Mouse (Mus musculus) embryo, embryonic 9.5 days (tissue): ENCODE measurements around the gene Celf2.

Experiments used
- DNase-seq: peaks from one replicate; pipeline ENCODE4 v3.0.0-alpha.2; 2017; ENCODE audit errors: extremely low spot score

The Celf2 gene

DNA sequence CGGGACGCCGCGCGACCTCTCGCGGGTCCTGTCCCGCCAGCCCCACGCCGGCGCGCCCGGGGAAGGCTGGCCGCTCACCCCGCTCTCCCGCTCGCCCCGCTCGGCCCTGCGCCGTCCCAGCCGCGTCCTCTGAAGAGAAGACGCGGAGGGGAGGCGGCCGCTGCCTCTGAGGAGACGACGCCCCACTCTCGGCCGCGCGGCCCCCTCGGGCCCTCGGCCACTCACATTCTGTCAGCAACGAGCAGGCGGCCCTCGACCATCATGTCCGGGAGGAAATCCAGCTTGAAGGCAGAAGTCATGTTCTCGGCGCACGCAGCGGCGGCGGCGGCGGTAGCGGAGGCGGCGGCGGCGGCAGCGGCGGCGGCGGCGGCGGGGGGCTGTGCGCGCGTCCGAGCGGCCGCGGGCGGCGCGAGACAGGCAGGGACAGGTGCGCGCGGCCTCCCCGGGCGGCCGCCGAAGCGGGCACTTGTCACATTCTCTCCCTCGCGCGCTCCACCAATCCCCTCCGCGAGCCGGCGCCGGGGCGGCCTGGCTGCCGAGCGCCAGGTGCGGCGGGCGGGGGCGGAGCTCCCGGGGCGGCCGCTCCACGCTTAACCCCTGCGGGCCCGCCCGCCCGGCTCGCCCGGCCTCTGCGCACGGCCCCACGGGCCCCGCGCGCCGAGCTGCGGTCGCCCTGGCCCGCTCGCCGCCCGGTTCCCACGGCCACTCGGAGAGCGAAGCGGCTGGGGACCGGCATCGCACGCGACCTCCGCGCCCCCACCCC is 637.1 kb downstream of the Celf2 start:
- DNase-seq = peak; percentile 77

GRCm38 (mm10) chr2:6871281-6872130 is 637.9 kb downstream of the Celf2 start:
- DNase-seq = no peak

GRCm38 (mm10) chr2:6869956-6870710 is 639.2 kb downstream of the Celf2 start:
- no peak for DNase-seq

DNA sequence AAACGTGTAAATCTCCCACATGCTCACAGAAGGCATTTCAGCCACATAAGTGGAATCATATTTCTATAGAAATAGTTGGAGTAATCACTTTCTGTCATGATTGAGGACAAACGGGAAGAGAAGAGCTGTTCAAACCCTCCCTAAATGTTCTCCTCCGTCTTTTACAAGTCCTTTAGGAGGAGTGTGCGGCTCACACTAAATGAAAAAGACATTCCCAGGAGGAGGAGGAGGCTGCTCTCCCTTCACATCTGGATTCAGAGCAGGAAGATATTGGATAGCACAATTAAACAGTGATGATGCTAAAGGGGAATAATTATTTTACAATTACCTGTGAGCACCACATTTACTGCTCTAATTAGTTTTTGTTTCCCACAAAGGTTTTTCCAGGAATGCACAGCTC is 642.1 kb downstream of the Celf2 start:
- DNase-seq = no peak

DNA sequence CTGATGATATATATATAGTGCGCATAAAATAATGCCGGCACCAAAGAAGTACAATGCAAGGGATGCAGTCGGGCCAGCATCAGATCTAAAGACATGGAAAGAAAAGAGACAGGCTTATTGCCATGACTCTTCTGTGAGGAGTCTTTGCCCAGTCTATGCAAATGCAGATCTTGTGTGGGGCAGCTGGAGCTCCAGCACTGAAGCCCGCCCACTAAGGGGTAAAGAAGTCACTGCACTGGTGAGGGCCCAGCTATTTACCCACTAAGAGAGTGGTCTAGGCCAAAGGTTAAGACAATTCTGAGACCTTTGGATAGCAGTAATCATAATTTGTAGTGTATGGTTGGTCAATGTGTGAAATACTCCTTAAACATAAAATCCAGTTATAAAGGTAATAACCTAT is 643.6 kb downstream of the Celf2 start:
- no peak for DNase-seq

GRCm38 (mm10) chr2:6850102-6850644 is 659.2 kb downstream of the Celf2 start:
- DNase-seq = no peak

DNA sequence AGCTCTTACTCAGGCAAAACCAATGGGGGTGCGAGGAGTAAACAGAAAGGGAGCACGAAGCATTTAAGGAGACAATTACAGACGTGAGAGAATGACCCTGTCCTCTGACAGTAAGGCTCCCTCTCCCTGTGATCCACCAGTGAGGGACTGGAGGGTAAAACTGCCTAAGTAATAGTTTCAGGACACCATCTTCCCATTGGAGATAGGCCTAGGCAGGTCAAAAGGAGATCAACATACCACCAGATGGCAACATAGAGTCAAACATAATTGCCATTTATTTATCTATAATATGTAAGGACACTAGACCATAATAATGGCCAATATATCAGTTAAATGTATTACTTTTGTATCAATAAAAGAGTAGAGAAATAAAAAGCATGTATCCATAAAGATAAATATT is 660.0 kb downstream of the Celf2 start:
- no peak for DNase-seq

- DNase-seq = no peak
Measured at GRCm38 (mm10) chr2:6830021-6830420, 679.3 kb downstream of the Celf2 start.

GRCm38 (mm10) chr2:6827583-6827982 is 681.8 kb downstream of the Celf2 start:
- DNase-seq = no peak

DNA sequence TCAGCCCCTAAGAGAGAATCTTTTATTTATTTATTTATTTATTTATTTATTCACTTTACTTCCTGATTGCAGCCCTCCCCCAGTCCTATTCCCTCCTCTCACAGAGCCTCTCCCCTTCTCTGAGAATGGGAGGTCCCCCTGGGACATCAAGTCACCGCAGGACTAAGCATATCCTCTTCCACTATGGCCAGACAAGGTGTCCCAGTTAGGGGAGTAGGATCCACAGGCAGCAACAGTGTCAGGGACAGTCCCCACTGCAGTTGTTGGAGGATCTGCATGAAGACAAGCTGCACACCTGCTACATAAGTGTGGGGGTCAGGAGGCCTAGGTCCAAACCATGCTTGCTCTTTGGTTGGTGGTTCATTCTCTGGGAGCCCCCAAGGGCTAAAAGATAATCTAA is 686.3 kb downstream of the Celf2 start:
- no peak for DNase-seq

GRCm38 (mm10) chr2:6821593-6821992 is 687.8 kb downstream of the Celf2 start:
- no peak for DNase-seq

DNA sequence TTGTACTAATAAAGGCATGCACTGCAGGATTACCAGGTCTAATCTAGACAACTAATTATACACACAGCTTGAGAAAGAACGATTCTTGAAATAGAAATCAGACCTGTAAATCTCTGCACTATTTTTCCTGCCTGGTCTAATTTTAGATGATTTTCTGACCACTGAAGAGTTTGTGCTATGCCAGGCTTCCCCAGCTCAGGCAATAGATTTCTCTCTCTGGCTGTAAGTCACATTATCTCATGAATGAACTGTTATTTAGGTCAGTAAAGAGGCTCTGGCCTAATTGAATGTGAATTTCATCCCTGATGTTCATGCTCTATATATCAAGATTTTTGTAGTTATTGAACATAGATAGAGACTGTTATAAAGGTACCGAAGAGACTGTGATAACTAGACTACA is 694.1 kb downstream of the Celf2 start:
- no peak for DNase-seq

DNA sequence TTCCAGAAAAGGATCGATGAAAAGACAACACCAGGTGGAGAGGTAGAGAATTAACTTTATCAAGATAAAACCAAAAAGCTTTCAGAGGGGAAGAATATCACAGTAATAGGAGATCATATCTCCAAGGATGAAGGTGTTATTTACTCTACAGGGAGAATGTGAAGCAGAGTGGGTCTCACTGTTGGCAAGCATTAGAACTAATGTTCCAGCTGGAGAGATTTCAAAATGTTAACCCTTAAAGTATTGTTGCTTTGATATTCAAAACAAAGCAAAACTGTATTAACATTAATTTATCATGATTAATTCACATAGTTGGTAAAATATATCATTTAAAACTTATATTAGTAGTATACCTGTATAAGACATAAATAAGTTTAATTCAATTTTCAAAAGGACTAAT is 700.6 kb downstream of the Celf2 start:
- no peak for DNase-seq

DNA sequence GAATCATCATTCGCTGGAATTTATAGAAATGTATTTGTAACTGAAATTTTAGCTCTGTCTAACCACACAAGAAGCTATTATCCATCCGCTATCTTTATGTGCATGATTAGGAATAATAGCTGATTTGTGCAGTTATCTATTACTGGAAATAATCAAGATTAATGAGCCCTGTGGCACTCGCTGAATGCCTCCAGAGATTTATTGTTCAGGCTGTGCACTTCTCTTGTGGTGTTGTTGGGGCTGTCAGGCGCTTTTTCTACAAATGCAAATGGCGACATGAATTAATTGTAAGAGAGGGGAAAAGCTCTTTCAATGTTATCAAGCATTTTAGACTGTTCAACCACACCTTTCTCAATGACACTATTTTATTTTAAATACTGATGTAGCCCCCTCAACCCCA is 712.6 kb downstream of the Celf2 start:
- DNase-seq = peak; percentile 7

GRCm38 (mm10) chr2:6795995-6796588 is 713.3 kb downstream of the Celf2 start:
- DNase-seq = no peak

- no peak for DNase-seq
Measured at GRCm38 (mm10) chr2:6794858-6795257, 714.5 kb downstream of the Celf2 start.

DNA sequence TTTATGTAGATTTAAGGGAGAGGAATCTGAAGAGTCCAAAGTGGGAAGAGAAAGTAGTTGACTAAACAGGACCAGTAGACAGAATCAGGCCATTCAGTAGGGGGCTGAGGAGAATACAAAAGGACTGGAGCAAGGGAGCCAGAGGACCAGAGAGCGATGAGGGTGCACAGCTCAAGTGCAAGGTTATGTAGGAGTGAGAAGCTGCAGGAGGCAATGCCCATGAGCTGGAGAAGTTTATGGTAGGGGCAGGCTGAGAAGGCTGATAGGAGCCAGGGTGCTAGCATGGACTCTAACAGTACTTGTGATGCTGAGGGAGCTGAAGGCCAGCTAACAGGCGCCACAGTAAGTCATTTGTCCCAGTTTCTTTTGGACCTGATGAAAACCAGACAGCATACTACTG is 718.5 kb downstream of the Celf2 start:
- no peak for DNase-seq

- no peak for DNase-seq
Measured at GRCm38 (mm10) chr2:6786494-6787144, 722.7 kb downstream of the Celf2 start.

DNA sequence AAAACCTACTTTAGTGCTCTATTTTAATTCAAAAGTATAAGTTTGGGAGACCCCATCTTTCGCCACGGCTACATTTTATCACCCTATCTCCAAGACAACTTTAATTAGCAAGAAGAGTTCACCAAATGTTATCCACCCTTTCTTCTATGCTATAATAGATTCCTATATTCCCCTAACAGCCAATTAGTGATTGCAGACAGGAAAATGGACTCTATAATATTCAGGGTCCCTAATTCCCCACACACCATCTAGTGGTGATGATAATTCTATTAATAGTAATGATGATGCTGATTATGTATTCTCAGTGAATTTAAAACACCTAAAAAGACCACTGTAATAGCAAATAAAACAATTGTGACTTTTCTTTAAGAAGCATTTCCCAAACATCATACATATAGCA is 739.1 kb downstream of the Celf2 start:
- DNase-seq = no peak

DNA sequence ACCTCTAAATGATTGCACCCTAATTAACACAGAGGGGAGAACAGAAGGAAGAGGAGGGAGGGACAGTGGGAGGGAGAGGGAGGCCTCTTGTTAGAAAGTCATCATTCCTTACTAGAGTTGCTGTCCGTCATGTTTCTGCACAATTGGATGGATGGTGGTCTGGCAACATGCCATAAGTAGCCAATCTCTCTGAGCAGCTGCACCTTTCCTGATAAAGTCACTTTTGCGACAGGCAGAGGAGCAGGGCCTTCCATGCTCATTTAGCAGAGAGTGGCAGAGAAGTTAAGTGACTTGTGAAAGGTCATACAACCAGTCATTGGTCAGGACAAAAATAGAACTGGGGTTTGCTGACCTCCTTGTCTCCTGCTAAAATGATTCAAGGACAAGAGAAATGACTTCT is 747.0 kb downstream of the Celf2 start:
- no peak for DNase-seq

DNA sequence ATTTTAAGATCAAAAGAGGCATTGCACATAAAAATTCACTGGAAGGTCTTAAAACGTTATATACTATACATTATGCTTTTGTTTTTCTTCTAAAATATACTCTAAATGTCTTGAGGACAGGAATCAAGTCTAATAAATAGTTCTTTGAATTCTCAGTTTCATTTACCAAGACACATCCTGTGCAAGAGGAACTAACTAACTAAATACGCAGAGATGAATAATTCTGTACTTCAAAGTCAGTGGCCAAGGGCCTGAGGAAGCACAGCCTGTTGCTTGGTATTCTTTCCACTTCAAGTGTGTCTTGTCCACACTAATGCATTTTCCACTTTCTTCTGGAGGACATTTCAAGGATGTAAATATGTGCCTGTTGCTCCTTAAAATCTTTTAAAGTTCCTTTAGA is 766.2 kb downstream of the Celf2 start:
- DNase-seq = no peak
